Mouse (Mus musculus): ENCODE data around the gene 1700122O11Rik.

GRCm38 (mm10) chr17:47988074-47988473 is 50.0 kb downstream of the 1700122O11Rik start:
- TF ChIP-seq POLR2A (IDR thresholded peaks at IDR 0.05; ENCODE audit: borderline replicate concordance, extremely low read depth, insufficient read depth, insufficient read length, poor library complexity, severe bottlenecking) (no peak), CTCF (IDR thresholded peaks at IDR 0.05; ENCODE audit: borderline replicate concordance, extremely low read depth, insufficient read depth, insufficient read length) (no peak)
